Mouse (Mus musculus) heart, adult 2 months (tissue): Measurements from ENCODE around the gene Ube4b. TPM values are rescaled to one million over a fixed set of nuclear protein-coding genes. Genes with fewer than 3 reads are reported as not detected.

Source experiments
- DNase-seq, 2 experiments: peaks; one replicate each; pipeline ENCODE4 v3.0.0; 2021
- H3K27ac ChIP-seq: fragments of 200-600 bp; 2 replicates; pipeline ENCODE4 v1.8.1; 2022
- H3K27me3 ChIP-seq: fragments of 200-500 bp; 2 replicates; pipeline ENCODE4 v1.6.1; 2012; ENCODE audit warnings: mild to moderate bottlenecking, low read length, inconsistent platforms, mixed read lengths; ENCODE audit not compliant: control insufficient read depth, insufficient read depth
- H3K36me3 ChIP-seq: fragments of 200-500 bp; 2 replicates; pipeline ENCODE4 v1.6.1; 2012; ENCODE audit warnings: low read length, inconsistent platforms; ENCODE audit not compliant: control insufficient read depth, insufficient read depth
- H3K4me1 ChIP-seq: fragments of 200-500 bp; 2 replicates; pipeline ENCODE4 v1.6.1; 2011; ENCODE audit warnings: low read length; ENCODE audit not compliant: control insufficient read depth, insufficient read depth
- H3K4me3 ChIP-seq: fragments of 200-600 bp; 2 replicates; pipeline ENCODE4 v1.8.1; 2022
- H3K79me2 ChIP-seq: fragments of 200-500 bp; replicated peaks from 2 replicates; pipeline ENCODE4 v1.6.1; 2012; ENCODE audit warnings: mild to moderate bottlenecking, inconsistent platforms, low read length, moderate library complexity, mixed read lengths; ENCODE audit not compliant: control insufficient read depth, insufficient read depth
- H3K9ac ChIP-seq: fragments of 200-500 bp; 2 replicates; pipeline ENCODE4 v1.6.1; 2012; ENCODE audit warnings: low read depth, mild to moderate bottlenecking, control low read depth, inconsistent platforms, low read length, mixed read lengths
- CTCF ChIP-seq: fragments of 200-600 bp; IDR thresholded peaks from 2 replicates; pipeline ENCODE4 v1.8.1; 2022; ENCODE audit warnings: antibody characterized with exemption, mild to moderate bottlenecking, moderate library complexity
- EP300 ChIP-seq: fragments of 200-500 bp; IDR thresholded peaks from 2 replicates; pipeline ENCODE4 v1.6.1; 2011; ENCODE audit warnings: low read depth, low read length, control low read depth; ENCODE audit not compliant: insufficient read depth
- POLR2A ChIP-seq: fragments of 200-500 bp; IDR thresholded peaks from 2 replicates; pipeline ENCODE4 v1.6.1; 2011; ENCODE audit warnings: mild to moderate bottlenecking, low read depth, low read length, control low read depth; ENCODE audit not compliant: insufficient read depth
- WGBS: fragments of 180-500 bp; shearing (Covaris S2); methylation state at CpG from one replicate; pipeline ENCODE4 v1.1.7; 2018; 5-methylcytosine and 5-hydroxymethylcytosine counted together
- intact Hi-C: fragments of 180-260 bp; cut with DNase I; formaldehyde crosslinking; loops from one replicate; pipeline ENCODE4 v1.15.1; 2025
- polyA plus RNA-seq: library from polyadenylated mRNA; depleted of rRNA; stranded (reverse); fragments of >200 nt; gene quantifications from 2 replicates; pipeline ENCODE4 v1.2.3, GENCODE M21; 2012
- total RNA-seq, 2 experiments: library from RNA; stranded (reverse); gene quantifications; 2 replicates each; pipeline ENCODE4 v1.2.3; 2021

Gene Ube4b
- total and polyA plus RNA-seq, 3 experiments = 39.6 to 41.6 (median 40.2) TPM

GRCm38 (mm10) chr4:149303502-149303901 lies 123.0 kb downstream of the Ube4b start:
- Histone ChIP-seq H3K27ac (no peak overlapping the region; the same call in 1 of the 2 replicates), H3K79me2 (peaks cover 6% of the 10 kb centered on the region), H3K4me1 (peaks cover 18% of the 10 kb centered on the region), H3K27me3 (no peaks in the 10 kb centered on the region), H3K9ac (no peak overlapping the region), H3K4me3 (0 out of 2 replicates have a peak overlapping the region, but pooled peaks have one; percentile 7), H3K36me3 (peaks cover 11% of the 10 kb centered on the region)
- TF ChIP-seq POLR2A (no peak), EP300 (no peak), CTCF (no peak)
- intact Hi-C loops = loop anchor here (1.0 to 10.0 kb wide), 2 partner anchors 9 to 49 kb away; no protein-coding TSS in a partner anchor
- no peak for DNase-seq
- WGBS = 39% methylated on average over 5 of the region's 5 CpGs

- Histone ChIP-seq H3K4me3 (no peak overlapping the region), H3K27ac (peak overlapping the region; percentile 10; the same call in 1 of the 2 replicates), H3K4me1 (peaks cover 18% of the 10 kb centered on the region), H3K79me2 (peaks cover 6% of the 10 kb centered on the region), H3K9ac (no peak overlapping the region), H3K27me3 (no peaks in the 10 kb centered on the region), H3K36me3 (peaks cover 11% of the 10 kb centered on the region)
- TF ChIP-seq POLR2A = no peak
- TF ChIP-seq CTCF = no peak
- no peak for TF ChIP-seq EP300
- WGBS = 51% methylated on average over 5 of the region's 5 CpGs
- DNase-seq = no peak
- intact Hi-C loops = loop anchor here (1.0 to 10.0 kb wide), 2 partner anchors 8 to 48 kb away; no protein-coding TSS in a partner anchor
These were observed 123.8 kb downstream of the Ube4b start for GRCm38 (mm10) chr4:149302751-149303150.

GRCm38 (mm10) chr4:149302136-149302535 lies 124.4 kb downstream of the Ube4b start:
- Histone ChIP-seq H3K36me3 (peaks cover 13% of the 10 kb centered on the region), H3K4me3 (no peak overlapping the region), H3K79me2 (peaks cover 6% of the 10 kb centered on the region), H3K27ac (no peak overlapping the region; the same call in 1 of the 2 replicates), H3K4me1 (peaks cover 18% of the 10 kb centered on the region), H3K9ac (no peak overlapping the region), H3K27me3 (no peaks in the 10 kb centered on the region)
- intact Hi-C loops = loop anchor here (10.0 kb wide), 1 partner anchor 47 kb away; no protein-coding TSS in a partner anchor
- no peak for DNase-seq
- TF ChIP-seq CTCF (no peak), EP300 (no peak), POLR2A (no peak)
- WGBS = 26% methylated on average over 3 of the region's 3 CpGs

GRCm38 (mm10) chr4:149296501-149296900 lies 130.0 kb downstream of the Ube4b start:
- 81% methylated on average over 2 of the region's 2 CpGs for WGBS
- Histone ChIP-seq H3K36me3 (peaks cover 19% of the 10 kb centered on the region), H3K79me2 (peaks cover 3% of the 10 kb centered on the region), H3K27ac (no peak overlapping the region), H3K27me3 (no peaks in the 10 kb centered on the region), H3K4me1 (peaks cover 12% of the 10 kb centered on the region), H3K4me3 (no peak overlapping the region), H3K9ac (no peak overlapping the region)
- no peak for DNase-seq
- intact Hi-C loops = no loop called here
- TF ChIP-seq EP300 (no peak), CTCF (no peak), POLR2A (no peak)

GRCm38 (mm10) chr4:149292984-149293383 lies 133.6 kb downstream of the Ube4b start:
- intact Hi-C loops = no loop called here
- H3K4me3 ChIP-seq = no peak overlapping the region
- no peaks in the 10 kb centered on the region for H3K79me2 ChIP-seq
- peaks cover 14% of the 10 kb centered on the region for H3K4me1 ChIP-seq
- TF ChIP-seq EP300 = no peak
- TF ChIP-seq POLR2A = no peak
- TF ChIP-seq CTCF = no peak
- WGBS = 30% methylated on average over 5 of the region's 5 CpGs
- no peak for DNase-seq
- no peak overlapping the region for H3K27ac ChIP-seq
- no peak overlapping the region for H3K9ac ChIP-seq
- H3K27me3 ChIP-seq = no peaks in the 10 kb centered on the region
- H3K36me3 ChIP-seq = peaks cover 23% of the 10 kb centered on the region

- intact Hi-C loops = no loop called here
- Histone ChIP-seq H3K79me2 (no peaks in the 10 kb centered on the region; the same call in 1 of the 2 replicates), H3K27me3 (no peaks in the 10 kb centered on the region), H3K9ac (no peak overlapping the region), H3K36me3 (peaks cover 23% of the 10 kb centered on the region), H3K4me3 (no peak overlapping the region), H3K4me1 (peaks cover 17% of the 10 kb centered on the region), H3K27ac (peak overlapping the region; percentile 23; the same call in 1 of the 2 replicates)
- WGBS = 20% methylated on average over 9 of the region's 9 CpGs
- DNase-seq = no peak
- TF ChIP-seq POLR2A = no peak
- TF ChIP-seq EP300 = 0 out of 2 replicates have a peak, but pooled peaks have one; percentile 46
These were observed 135.5 kb downstream of the Ube4b start for GRCm38 (mm10) chr4:149291061-149291460.
